Mouse (Mus musculus) heart, embryonic 14.5 days (tissue): ENCODE results near the gene Atpaf1. TPM values are rescaled to one million over a fixed set of nuclear protein-coding genes. Genes with fewer than 3 reads are reported as not detected.

Source experiments
- ATAC-seq: fragments of 200-750 bp; cut with Nextera tagmentation; 2 replicates; pipeline ENCODE4 v1.8.0; 2017; ENCODE audit warnings: low read depth, moderate TSS enrichment; ENCODE audit not compliant: insufficient number of reproducible peaks, insufficient read depth, low FRiP score
- H3K27ac ChIP-seq, 2 experiments: fragments of 200-500 bp in 1 of 2; fragments of 300-500 bp in 1 of 2; sonication (generic) in 1 of 2; replicated peaks in 1 of 2; 2 replicates each; pipeline ENCODE4 v1.5.1; 2012 to 2014; ENCODE audit warnings: low read depth in 2 of 2, low read length in 2 of 2, control low read depth in 1 of 2, mild to moderate bottlenecking in 1 of 2, mixed read lengths in 1 of 2; ENCODE audit not compliant: control insufficient read depth in 1 of 2, insufficient read depth in 1 of 2
- H3K27me3 ChIP-seq: fragments of 300-500 bp; sonication (generic); 2 replicates; pipeline ENCODE4 v1.6.1; 2014; ENCODE audit warnings: mild to moderate bottlenecking, low read length, control low read depth; ENCODE audit not compliant: control insufficient read depth, insufficient read depth
- H3K36me3 ChIP-seq: fragments of 300-500 bp; sonication (generic); 2 replicates; pipeline ENCODE4 v1.6.1; 2014; ENCODE audit warnings: mild to moderate bottlenecking, control low read depth, low read length, mixed read lengths; ENCODE audit not compliant: control insufficient read depth, insufficient read depth
- H3K4me1 ChIP-seq, 2 experiments: fragments of 200-500 bp in 1 of 2; fragments of 300-500 bp in 1 of 2; sonication (generic) in 1 of 2; 2 replicates each; pipeline ENCODE4 v1.6.1; 2012 to 2014; ENCODE audit warnings: low read length in 2 of 2, control low read depth in 1 of 2, mixed read lengths in 1 of 2; ENCODE audit not compliant: control insufficient read depth in 2 of 2, insufficient read depth in 2 of 2
- H3K4me2 ChIP-seq: fragments of 300-500 bp; sonication (generic); 2 replicates; pipeline ENCODE4 v1.6.1; 2014; ENCODE audit warnings: mild to moderate bottlenecking, low read length
- H3K4me3 ChIP-seq, 2 experiments: fragments of 200-500 bp in 1 of 2; fragments of 300-500 bp in 1 of 2; sonication (generic) in 1 of 2; 2 replicates each; pipeline ENCODE4 v1.5.1; 2012 to 2014; ENCODE audit warnings: low read length in 2 of 2, mild to moderate bottlenecking in 2 of 2, control low read depth in 1 of 2, low read depth in 1 of 2, moderate library complexity in 1 of 2; ENCODE audit not compliant: control insufficient read depth in 1 of 2, insufficient read depth in 1 of 2
- H3K9ac ChIP-seq: fragments of 300-500 bp; sonication (generic); 2 replicates; pipeline ENCODE4 v1.6.1; 2014; ENCODE audit warnings: mild to moderate bottlenecking, low read length
- H3K9me3 ChIP-seq: fragments of 300-500 bp; sonication (generic); 2 replicates; pipeline ENCODE4 v1.6.1; 2016; ENCODE audit warnings: low read length, control low read depth; ENCODE audit not compliant: control insufficient read depth
- WGBS: fragments of 180-500 bp; shearing (Covaris S2); extraction: QIAGEN DNeasy Blood & Tissue Kit; methylation state at CpG from one replicate; pipeline ENCODE4 v1.1.7; 2014; 5-methylcytosine and 5-hydroxymethylcytosine counted together
- polyA plus RNA-seq: library from polyadenylated mRNA; unstranded; fragments of >200 nt; fragmentation: Nextera tagmentation; extraction: Ambion mirVana; gene quantifications from 2 replicates; pipeline ENCODE4 v1.2.1, GENCODE M21; 2014

The Atpaf1 gene
- polyA plus RNA-seq, 1 experiment from 2014 or later: 89.2 TPM

- peaks cover 0 to 4% of the 10 kb centered on the region in 2 experiments; a peak in 1 of 4 replicates for H3K4me1 ChIP-seq
- H3K27me3 ChIP-seq: no peaks in the 10 kb centered on the region
- no peak overlapping the region for H3K9ac ChIP-seq
- H3K9me3 ChIP-seq: no peaks in the 10 kb centered on the region
- no peak overlapping the region for H3K27ac ChIP-seq
- peaks cover 45% of the 10 kb centered on the region for H3K36me3 ChIP-seq
- WGBS: 63% methylated on average over 9 of the region's 9 CpGs
- H3K4me3 ChIP-seq: no peak overlapping the region
- no peak overlapping the region for H3K4me2 ChIP-seq
- ATAC-seq: no peak
Measured at GRCm38 (mm10) chr4:115857293-115857883, 72.8 kb downstream of the Atpaf1 start.

DNA sequence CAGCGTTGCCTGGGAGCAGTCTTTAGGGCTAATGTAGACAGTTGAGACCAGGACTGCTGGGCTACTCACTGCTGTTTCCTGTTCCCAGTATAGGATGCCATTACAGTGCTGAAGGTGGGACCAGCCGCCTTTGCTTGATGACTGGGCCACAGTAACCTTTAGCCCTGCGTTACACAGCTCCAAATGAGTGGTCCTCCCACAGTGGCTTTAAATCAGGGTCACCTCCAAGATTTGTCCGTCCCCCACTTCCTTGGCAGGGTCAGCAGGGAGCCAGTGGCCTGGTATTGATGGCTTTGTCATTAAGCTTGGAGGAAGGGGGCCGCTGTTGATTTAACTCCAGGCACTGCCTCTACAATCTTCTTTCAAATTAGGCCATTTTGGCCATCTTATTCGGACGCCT is 78.7 kb downstream of the Atpaf1 start:
- H3K4me2 ChIP-seq: no peak overlapping the region
- ATAC-seq: no peak
- WGBS: 81% methylated on average over 7 of the region's 7 CpGs
- H3K36me3 ChIP-seq: peaks cover 76% of the 10 kb centered on the region
- no peaks in the 10 kb centered on the region for H3K4me1 ChIP-seq
- H3K9me3 ChIP-seq: no peaks in the 10 kb centered on the region
- no peak overlapping the region for H3K4me3 ChIP-seq
- H3K9ac ChIP-seq: no peak overlapping the region
- no peaks in the 10 kb centered on the region for H3K27me3 ChIP-seq
- no peak overlapping the region for H3K27ac ChIP-seq

DNA sequence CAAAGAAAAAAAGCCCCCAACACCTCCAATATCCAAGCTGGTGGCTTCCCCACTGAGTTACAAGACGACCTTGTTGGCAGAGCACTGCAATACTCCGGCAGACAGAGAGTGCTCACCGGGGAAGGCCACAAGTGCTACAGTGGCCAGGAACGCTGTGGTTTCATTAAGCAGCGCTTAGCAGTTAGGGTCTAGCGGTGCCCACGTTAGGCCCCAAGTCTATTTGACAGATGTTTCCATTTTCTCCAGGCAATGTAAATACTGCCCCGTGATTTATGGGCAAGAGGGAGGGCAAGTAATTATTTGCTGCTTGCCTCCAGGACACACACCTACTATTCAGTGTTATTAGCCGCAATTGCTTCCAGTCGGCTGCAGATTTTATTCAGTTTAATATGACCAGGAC is 79.3 kb downstream of the Atpaf1 start:
- H3K4me2 ChIP-seq: no peak overlapping the region
- no peak overlapping the region for H3K4me3 ChIP-seq
- WGBS: 68% methylated on average over 10 of the region's 10 CpGs
- ATAC-seq: no peak
- no peak overlapping the region for H3K27ac ChIP-seq
- no peak overlapping the region for H3K9ac ChIP-seq
- H3K36me3 ChIP-seq: peaks cover 76% of the 10 kb centered on the region
- H3K27me3 ChIP-seq: no peaks in the 10 kb centered on the region
- H3K9me3 ChIP-seq: no peaks in the 10 kb centered on the region
- no peaks in the 10 kb centered on the region for H3K4me1 ChIP-seq

Other genes starting within 250 kb of the Atpaf1 start
- not detected in 2 replicates for gene Cyp4a31, start 221.2 kb upstream of the Atpaf1 start, polyA plus RNA-seq
- not detected in 2 replicates for gene Cyp4a32, start 183.8 kb upstream of the Atpaf1 start, polyA plus RNA-seq
- gene Cyp4b1, start 137.1 kb upstream of the Atpaf1 start, polyA plus RNA-seq: 1.6 and 4.2 TPM in 2 replicates
- gene Efcab14, start 47.1 kb upstream of the Atpaf1 start, polyA plus RNA-seq: 32.5 and 32.7 TPM in 2 replicates
- gene Tex38, start 3.8 kb upstream of the Atpaf1 start, polyA plus RNA-seq: 0.26 and 0.53 TPM in 2 replicates
- gene Mob3c, start 43.3 kb downstream of the Atpaf1 start, polyA plus RNA-seq: 6.8 and 8.0 TPM in 2 replicates
- 16.2 and 16.7 TPM in 2 replicates for gene Mknk1, start 54.4 kb downstream of the Atpaf1 start, polyA plus RNA-seq
- gene Kncn, start 99.6 kb downstream of the Atpaf1 start, polyA plus RNA-seq: not detected in 2 replicates
- not detected in 2 replicates for gene 6430628N08Rik, start 105.9 kb downstream of the Atpaf1 start, polyA plus RNA-seq
- gene Dmbx1, start 155.1 kb downstream of the Atpaf1 start, polyA plus RNA-seq: not detected in 2 replicates
- gene Faah, start 233.1 kb downstream of the Atpaf1 start, polyA plus RNA-seq: 1.1 and 1.9 TPM in 2 replicates